Mouse (Mus musculus) forebrain, embryonic 11.5 days (tissue): ENCODE data around the gene Asic2. TPM values are rescaled to one million over a fixed set of nuclear protein-coding genes. Genes with fewer than 3 reads are reported as not detected.

ENCODE experiments used
- ATAC-seq: fragments of 200-750 bp; cut with Nextera tagmentation; replicated peaks from 2 replicates; pipeline ENCODE4 v1.8.0; 2017; ENCODE audit warnings: moderate TSS enrichment; ENCODE audit not compliant: low FRiP score
- DNase-seq: peaks from one replicate; pipeline ENCODE4 v3.0.0-alpha.2; 2017; ENCODE audit warnings: low spot score
- H3K27ac ChIP-seq: fragments of 300-500 bp; sonication (generic); 2 replicates; pipeline ENCODE4 v1.5.1; 2014; ENCODE audit warnings: low read depth, low read length
- H3K27me3 ChIP-seq: fragments of 300-500 bp; sonication (generic); 2 replicates; pipeline ENCODE4 v1.6.1; 2014; ENCODE audit warnings: mild to moderate bottlenecking, low read length, mixed read lengths; ENCODE audit not compliant: control insufficient read depth, insufficient read depth
- H3K36me3 ChIP-seq: fragments of 300-500 bp; sonication (generic); 2 replicates; pipeline ENCODE4 v1.6.1; 2014; ENCODE audit warnings: mild to moderate bottlenecking, low read length, moderate library complexity, mixed read lengths; ENCODE audit not compliant: control insufficient read depth, insufficient read depth
- H3K4me1 ChIP-seq: fragments of 300-500 bp; sonication (generic); replicated peaks from 2 replicates; pipeline ENCODE4 v1.6.1; 2014; ENCODE audit warnings: low read length, mixed read lengths; ENCODE audit not compliant: control insufficient read depth, insufficient read depth
- H3K4me2 ChIP-seq: fragments of 300-500 bp; sonication (generic); 2 replicates; pipeline ENCODE4 v1.6.1; 2014; ENCODE audit warnings: low read depth, mild to moderate bottlenecking, low read length, moderate library complexity, mixed read lengths; ENCODE audit not compliant: severe bottlenecking
- H3K4me3 ChIP-seq: fragments of 300-500 bp; sonication (generic); 2 replicates; pipeline ENCODE4 v1.5.1; 2014; ENCODE audit warnings: low read depth, low read length
- H3K9ac ChIP-seq: fragments of 300-500 bp; sonication (generic); 2 replicates; pipeline ENCODE4 v1.6.1; 2014; ENCODE audit warnings: low read length
- H3K9me3 ChIP-seq: fragments of 300-500 bp; sonication (generic); 2 replicates; pipeline ENCODE4 v1.6.1; 2016; ENCODE audit warnings: low read length, mixed read lengths; ENCODE audit not compliant: control insufficient read depth
- WGBS: fragments of 180-500 bp; shearing (Covaris S2); extraction: QIAGEN DNeasy Blood & Tissue Kit; methylation state at CpG from one replicate; pipeline ENCODE4 v1.1.7; 2014; 5-methylcytosine and 5-hydroxymethylcytosine counted together
- polyA plus RNA-seq: library from polyadenylated mRNA; unstranded; fragments of >200 nt; fragmentation: Nextera tagmentation; extraction: Ambion mirVana; gene quantifications from 2 replicates; pipeline ENCODE4 v1.2.1, GENCODE M21; 2014

Asic2 gene
- polyA plus RNA-seq, 1 experiment from 2014 or later = 0.94 TPM

DNA sequence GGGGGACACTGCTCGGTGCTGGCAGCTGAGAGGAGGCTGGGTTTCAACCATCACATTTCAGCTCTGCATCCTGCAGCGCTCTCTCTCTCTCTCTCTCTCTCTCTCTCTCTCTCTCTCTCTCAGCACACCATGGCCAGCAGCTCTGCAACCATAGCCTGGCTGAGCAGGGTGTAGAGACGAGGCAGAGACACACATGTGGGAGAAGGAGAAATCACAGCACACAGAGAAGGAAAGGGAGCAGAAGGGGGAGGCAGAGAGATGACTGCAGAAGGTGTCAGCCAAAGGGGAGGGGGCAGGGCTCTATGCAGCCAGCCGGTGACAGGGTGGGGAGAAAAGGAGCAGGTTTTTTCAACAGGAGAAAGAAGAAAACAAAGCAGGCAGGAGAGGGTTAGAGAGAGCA, 320.4 kb downstream of the Asic2 start:
- H3K27me3 ChIP-seq = no peaks in the 10 kb centered on the region
- DNase-seq (no peak), ATAC-seq (no peak)
- H3K36me3 ChIP-seq = no peaks in the 10 kb centered on the region
- no peak overlapping the region for H3K4me2 ChIP-seq
- H3K4me3 ChIP-seq = no peak overlapping the region
- H3K9ac ChIP-seq = no peak overlapping the region
- no peaks in the 10 kb centered on the region for H3K9me3 ChIP-seq
- 40% methylated on average over 4 of the region's 4 CpGs for WGBS
- no peaks in the 10 kb centered on the region; the same call in 1 of the 2 replicates for H3K4me1 ChIP-seq
- no peak overlapping the region for H3K27ac ChIP-seq

DNA sequence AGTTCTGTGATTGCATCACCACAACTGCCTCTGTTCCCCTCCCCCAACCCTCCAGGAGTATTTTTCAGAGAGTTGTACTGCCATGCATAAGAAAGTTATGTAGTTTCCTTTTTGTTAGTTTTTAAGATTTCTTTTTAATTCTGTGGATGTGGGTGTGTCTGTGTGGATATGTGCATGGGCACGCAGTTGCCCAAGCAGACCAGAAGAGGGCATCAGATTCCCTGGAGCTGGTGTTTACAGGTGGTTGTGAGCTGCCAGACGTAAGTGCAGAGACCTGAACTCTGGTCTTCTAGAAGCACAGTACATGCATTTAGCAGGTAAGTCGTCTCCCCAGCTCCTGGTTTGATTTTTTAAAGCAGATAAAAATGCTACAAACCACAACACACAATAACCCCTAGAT, 322.7 kb downstream of the Asic2 start:
- Histone ChIP-seq H3K9ac (no peak overlapping the region), H3K27me3 (no peaks in the 10 kb centered on the region), H3K36me3 (no peaks in the 10 kb centered on the region), H3K9me3 (no peaks in the 10 kb centered on the region), H3K27ac (no peak overlapping the region), H3K4me2 (no peak overlapping the region), H3K4me3 (no peak overlapping the region), H3K4me1 (no peaks in the 10 kb centered on the region; the same call in 1 of the 2 replicates)
- WGBS = 83% methylated on average over 3 of the region's 3 CpGs
- ATAC-seq (no peak), DNase-seq (no peak)

DNA sequence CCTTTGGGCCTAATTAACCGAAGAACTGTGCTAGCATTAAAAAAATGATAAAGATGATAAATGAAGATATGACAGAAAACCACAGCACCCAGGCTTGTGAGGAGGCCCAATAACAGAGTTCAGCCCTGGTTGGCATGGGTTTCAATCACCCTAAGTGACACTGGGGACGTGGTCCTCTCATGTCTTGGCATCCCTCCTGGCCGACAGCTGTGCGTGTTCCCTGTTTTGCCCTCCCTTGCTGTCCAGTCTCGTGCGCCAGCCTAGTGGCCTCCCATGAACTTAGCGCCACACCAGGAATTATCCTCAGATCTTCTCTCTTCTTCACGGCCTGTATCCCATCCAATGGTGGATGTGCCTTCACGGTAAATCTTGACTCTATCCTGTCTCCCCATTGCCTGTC, 331.9 kb downstream of the Asic2 start:
- ATAC-seq (no peak), DNase-seq (no peak)
- H3K36me3 ChIP-seq = no peaks in the 10 kb centered on the region
- no peaks in the 10 kb centered on the region for H3K4me1 ChIP-seq
- no peak overlapping the region for H3K4me3 ChIP-seq
- H3K27me3 ChIP-seq = no peaks in the 10 kb centered on the region
- no peak overlapping the region for H3K4me2 ChIP-seq
- no peaks in the 10 kb centered on the region for H3K9me3 ChIP-seq
- H3K27ac ChIP-seq = no peak overlapping the region
- 91% methylated on average over 9 of the region's 9 CpGs for WGBS
- H3K9ac ChIP-seq = no peak overlapping the region

DNA sequence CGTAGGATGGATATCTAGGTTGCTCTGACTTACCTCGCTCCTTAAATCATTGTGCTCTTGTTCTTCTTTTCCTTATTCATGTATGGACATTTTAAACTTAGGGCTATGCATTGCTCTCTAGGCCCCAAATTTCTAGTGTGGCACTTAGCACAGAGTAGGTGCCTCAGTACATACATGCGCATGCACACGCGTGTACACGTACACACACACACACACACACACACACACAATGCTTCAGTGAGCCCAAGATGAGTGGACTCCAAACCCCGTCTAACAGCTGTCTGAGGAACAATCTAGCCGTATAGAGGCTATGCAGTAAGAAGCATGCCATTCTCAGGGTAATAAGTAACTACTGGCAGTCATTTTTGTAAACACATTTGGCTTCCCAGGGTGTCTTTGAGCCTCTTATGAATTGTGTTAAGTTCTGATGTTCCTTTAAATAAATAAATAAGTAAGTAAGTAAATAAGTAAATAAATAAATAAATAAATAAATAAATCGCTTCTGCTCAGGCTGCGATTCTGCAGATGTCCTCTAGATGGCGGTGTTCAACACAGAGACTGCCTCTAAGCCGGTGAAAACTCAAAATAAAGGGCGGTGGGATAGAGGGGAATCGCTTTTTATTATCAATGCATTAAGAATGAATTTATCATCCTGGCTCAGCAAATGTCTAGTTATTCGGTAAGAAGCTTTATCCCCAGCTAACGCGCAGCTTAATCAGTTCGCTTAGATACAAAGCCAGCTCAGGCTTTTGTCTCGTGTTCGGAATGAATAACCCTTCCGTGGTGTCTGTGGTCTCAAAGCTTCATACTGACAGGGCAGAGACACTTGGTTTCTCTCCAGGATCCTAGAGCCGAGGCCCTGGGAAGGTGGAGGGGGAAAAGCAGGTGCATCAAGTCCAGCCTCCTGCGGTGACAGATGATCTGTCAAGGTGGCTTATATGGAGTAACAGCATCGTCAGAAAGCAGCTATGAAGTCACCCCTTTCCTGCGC, 333.6 kb downstream of the Asic2 start:
- no peak overlapping the region; the same call in 1 of the 2 replicates for H3K4me2 ChIP-seq
- ATAC-seq = no peak
- H3K9me3 ChIP-seq = no peaks in the 10 kb centered on the region
- no peaks in the 10 kb centered on the region for H3K27me3 ChIP-seq
- DNase-seq = peak; percentile 79
- no peaks in the 10 kb centered on the region for H3K36me3 ChIP-seq
- no peak overlapping the region for H3K9ac ChIP-seq
- H3K4me3 ChIP-seq = no peak overlapping the region
- H3K27ac ChIP-seq = no peak overlapping the region
- 55% methylated on average over 25 of the region's 25 CpGs for WGBS
- H3K4me1 ChIP-seq = no peaks in the 10 kb centered on the region

DNA sequence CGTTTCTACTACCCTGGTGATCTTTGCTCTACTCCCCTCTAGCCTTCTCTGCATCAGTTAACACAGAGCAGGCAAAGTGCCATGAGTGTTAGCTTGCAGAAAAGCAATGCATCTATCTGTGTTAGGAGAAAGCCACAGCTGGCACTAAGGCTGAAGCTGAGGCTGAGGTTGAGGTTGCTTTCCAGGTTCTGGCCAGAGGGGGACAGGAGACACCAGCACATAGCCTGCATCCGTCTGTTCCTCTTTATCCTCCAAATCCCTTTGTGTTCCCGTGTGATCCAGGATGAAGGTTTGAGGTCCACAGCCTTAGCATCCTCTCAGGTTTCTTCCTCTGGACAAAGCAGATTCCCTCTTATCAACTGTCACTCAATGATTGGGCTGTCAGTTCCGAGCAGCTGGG, 343.1 kb downstream of the Asic2 start:
- H3K36me3 ChIP-seq = no peaks in the 10 kb centered on the region
- 60% methylated on average over 4 of the region's 4 CpGs for WGBS
- no peak overlapping the region for H3K9ac ChIP-seq
- no peaks in the 10 kb centered on the region for H3K27me3 ChIP-seq
- H3K4me2 ChIP-seq = no peak overlapping the region
- H3K9me3 ChIP-seq = no peaks in the 10 kb centered on the region
- no peaks in the 10 kb centered on the region for H3K4me1 ChIP-seq
- no peak overlapping the region for H3K27ac ChIP-seq
- ATAC-seq (no peak), DNase-seq (no peak)
- no peak overlapping the region for H3K4me3 ChIP-seq

DNA sequence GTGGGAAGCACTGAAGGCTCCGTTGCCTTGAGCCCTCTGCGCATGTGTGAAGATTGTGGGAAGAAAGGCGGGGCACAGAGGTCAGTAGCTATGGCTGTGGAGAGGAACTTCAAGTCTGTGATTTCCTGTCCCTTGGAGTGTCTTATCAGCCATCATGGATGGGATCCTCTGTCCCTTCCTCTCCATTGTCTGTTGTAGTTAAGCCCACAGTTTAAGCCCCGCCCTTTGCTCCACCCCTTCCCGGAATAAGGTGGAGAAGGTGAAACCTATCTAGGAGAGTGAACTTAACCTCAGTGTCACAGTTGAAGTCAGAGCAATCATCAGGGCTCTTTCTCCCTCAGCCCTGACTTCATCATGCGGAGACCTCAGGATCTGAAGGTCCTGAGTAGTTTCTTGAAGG, 347.7 kb downstream of the Asic2 start:
- Histone ChIP-seq H3K27me3 (no peaks in the 10 kb centered on the region), H3K9me3 (no peaks in the 10 kb centered on the region), H3K4me2 (no peak overlapping the region), H3K36me3 (no peaks in the 10 kb centered on the region), H3K27ac (no peak overlapping the region), H3K4me1 (no peaks in the 10 kb centered on the region), H3K4me3 (no peak overlapping the region), H3K9ac (no peak overlapping the region)
- DNase-seq = no peak
- ATAC-seq = no peak
- 75% methylated on average over 6 of the region's 6 CpGs for WGBS

DNA sequence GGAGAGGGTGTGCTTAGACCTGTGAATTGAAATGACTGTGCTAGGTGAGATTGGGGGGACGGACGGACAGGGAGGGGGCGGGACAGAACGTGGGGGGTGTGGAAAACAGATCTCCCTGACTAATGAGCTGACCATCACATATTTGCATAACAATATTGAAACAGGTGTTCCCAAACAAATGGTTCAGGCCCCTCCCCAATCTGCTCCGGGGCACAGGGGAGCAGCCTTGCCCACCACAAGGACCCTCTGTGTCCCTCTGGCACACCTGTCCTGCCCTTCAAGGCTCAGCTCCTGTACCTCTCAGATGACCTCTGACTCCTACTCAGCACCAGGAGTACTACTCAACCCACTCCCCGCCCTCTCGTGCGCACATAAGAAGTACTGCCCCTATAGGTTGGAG, 351.8 kb downstream of the Asic2 start:
- Histone ChIP-seq H3K9ac (no peak overlapping the region), H3K36me3 (no peaks in the 10 kb centered on the region), H3K27ac (no peak overlapping the region), H3K4me1 (peaks cover 5% of the 10 kb centered on the region; the same call in 1 of the 2 replicates), H3K4me2 (no peak overlapping the region), H3K27me3 (no peaks in the 10 kb centered on the region), H3K4me3 (no peak overlapping the region), H3K9me3 (no peaks in the 10 kb centered on the region)
- DNase-seq (peak; percentile 15), ATAC-seq (no peak)
- 87% methylated on average over 8 of the region's 8 CpGs for WGBS

DNA sequence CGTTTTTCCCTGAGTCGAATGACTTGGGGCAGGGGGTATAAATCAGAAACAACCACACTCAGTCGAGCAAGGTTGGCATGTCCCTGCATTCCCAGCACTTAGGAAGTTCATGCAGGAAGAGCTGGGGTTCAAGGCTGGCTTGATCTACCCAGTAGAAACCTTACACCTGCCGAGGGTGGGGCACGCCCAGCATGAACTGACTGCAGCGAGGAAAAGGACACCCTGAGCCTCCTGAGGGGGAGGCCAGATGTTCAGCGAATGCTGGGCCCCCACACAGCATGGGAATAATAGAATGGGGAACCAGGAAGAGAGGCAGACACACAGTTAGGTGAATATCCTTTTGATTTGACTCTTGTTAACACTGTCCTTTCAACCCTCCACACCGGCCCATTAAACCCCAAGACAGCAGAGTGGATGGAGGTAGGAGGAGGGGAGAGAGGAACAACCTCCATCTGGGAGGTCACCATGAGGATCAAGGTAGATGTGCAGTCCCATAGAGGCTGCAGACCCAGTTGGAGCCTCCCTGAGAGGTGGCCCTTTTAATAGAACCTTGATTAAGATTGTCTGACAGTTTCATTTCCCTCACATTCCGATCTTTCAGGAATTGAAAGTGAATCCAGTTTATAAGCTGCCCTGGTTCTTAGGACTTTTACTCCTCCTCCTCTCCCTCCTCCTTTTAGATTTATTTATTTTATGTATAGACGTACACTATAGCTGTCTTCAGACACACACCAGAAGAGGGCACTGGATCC, 354.2 kb downstream of the Asic2 start:
- Histone ChIP-seq H3K9ac (peak overlapping the region; percentile 41; the same call in 1 of the 2 replicates), H3K9me3 (no peaks in the 10 kb centered on the region), H3K4me2 (peak overlapping the region; percentile 56), H3K4me1 (peaks cover 5% of the 10 kb centered on the region; the same call in 1 of the 2 replicates), H3K4me3 (peak overlapping the region; percentile 5; the same call in 1 of the 2 replicates), H3K27ac (no peak overlapping the region), H3K27me3 (no peaks in the 10 kb centered on the region), H3K36me3 (no peaks in the 10 kb centered on the region)
- no peak for ATAC-seq
- DNase-seq = peak; percentile 47
- 36% methylated on average over 10 of the region's 10 CpGs for WGBS
